Mouse (Mus musculus) 3T3-L1 (cell line): ENCODE data around the gene Morc1.

ENCODE experiments used
- DNase-seq: peaks from one replicate; pipeline ENCODE4 v3.0.0-alpha.2; 2015; ENCODE audit warnings: low read depth, low spot score

Gene Morc1

GRCm38 (mm10) chr16:48431027-48431426, at the start of gene Morc1:
Gene Morc1, plus strand, starts transcription at chr16:48431237.
- no peak for DNase-seq

- DNase-seq = no peak
Observed at GRCm38 (mm10) chr16:48383582-48384257, 47.3 kb upstream of the Morc1 start.

GRCm38 (mm10) chr16:48386982-48387381, 44.1 kb upstream of the Morc1 start:
- no peak for DNase-seq

GRCm38 (mm10) chr16:48395278-48395677, 35.8 kb upstream of the Morc1 start:
- DNase-seq = no peak

DNA sequence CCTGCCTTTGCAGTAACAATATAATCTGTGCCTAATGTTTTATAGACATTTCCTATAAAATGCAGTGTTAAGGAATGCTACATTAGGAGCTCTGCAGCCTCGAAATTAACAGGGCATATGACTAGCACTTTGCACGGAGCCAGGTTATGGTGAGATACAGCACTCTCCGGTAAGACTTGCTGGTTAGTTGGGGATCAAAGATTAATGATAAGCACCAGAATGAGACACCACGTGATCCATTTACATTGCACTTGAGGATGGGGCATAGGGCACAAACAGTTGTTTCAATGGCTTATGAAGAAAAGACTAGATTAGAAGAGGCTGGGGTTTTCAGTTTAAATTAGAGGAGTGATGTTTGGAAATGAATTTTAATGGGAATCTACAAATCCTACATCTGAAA, 28.1 kb upstream of the Morc1 start:
- DNase-seq = no peak

- no peak for DNase-seq
Observed at GRCm38 (mm10) chr16:48403423-48403822, 27.6 kb upstream of the Morc1 start.

DNA sequence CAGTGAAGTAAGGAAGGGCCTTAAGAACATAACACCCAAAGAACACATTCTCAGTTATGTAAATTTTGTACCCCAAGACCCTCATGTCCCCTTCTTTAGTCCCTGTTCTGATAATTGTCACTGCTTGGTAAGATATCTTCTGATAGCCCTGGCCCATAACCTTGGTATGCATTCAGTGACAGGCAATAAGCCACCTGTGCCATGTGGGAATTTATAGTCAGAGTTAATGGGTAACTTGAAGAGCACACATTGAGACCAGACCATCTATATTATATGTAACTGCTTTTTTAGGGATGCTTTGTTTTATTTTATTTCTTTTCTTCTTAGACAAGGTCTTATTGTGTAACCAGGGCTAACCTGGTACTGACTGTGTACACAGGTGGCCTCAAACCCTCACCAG, 27.0 kb upstream of the Morc1 start:
- DNase-seq = no peak

GRCm38 (mm10) chr16:48405674-48406403, 25.2 kb upstream of the Morc1 start:
- DNase-seq = no peak

DNA sequence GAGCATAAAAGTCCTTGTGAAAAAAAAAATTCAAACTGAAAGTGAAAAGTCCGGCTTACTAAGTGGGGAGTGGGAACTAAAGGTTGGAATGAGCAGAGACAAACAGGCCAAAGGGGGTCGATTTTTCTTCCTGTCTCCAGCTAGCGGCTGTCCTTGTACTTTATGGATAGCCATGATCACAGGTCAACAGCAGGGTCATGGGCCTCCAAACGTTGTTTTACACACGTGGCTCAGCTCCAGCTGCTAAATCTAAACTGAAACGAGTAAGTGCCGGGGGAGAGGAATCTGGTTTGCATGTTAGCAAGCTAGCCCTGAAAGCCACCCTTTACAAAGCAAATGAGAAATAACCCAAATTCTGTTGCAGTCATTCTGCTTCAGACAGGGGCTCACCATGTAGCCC, 21.5 kb upstream of the Morc1 start:
- DNase-seq = no peak

- DNase-seq = no peak
Observed at GRCm38 (mm10) chr16:48410125-48410524, 20.9 kb upstream of the Morc1 start.

DNA sequence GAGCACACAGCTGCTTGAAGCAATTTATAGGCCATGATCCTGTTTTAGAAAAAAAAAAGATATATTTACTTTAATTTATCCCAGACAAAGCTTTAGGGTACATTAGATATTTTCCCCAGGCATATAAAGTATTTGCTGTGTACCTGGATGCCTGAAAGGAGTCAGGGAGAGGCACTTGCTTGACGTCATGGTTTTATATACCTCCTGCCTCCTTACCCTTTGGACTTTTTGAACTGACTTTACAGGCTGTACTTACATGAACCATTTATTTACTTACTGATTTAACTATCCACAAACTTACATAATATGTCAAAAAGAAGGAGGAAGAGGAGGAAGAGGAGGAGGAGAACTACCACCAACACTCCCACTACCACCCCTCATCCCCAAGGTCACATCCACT, 18.8 kb upstream of the Morc1 start, which contains the start of gene Gm5485:
TSS of gene Gm5485 (minus strand) at position 171 of the 400 bp plus-strand sequence.
- no peak for DNase-seq

DNA sequence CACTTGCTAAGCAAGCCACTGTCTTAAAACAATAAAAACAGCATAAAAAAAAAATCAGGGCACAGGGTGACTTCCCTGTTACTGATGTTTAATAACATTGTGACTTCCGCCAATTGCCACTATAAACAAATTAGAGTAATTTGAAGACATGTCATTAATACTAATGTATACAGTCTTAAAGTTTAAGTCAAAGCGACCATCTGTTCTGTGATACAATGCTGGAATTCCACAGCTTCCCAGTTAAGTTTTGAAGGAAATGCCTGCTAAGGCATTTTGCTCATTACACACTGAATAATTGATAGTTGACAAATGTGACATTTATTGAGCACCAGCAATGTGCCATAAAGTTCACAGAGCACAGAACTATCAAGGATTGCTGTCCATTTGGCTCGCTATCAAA, 12.5 kb upstream of the Morc1 start:
- DNase-seq = no peak

DNA sequence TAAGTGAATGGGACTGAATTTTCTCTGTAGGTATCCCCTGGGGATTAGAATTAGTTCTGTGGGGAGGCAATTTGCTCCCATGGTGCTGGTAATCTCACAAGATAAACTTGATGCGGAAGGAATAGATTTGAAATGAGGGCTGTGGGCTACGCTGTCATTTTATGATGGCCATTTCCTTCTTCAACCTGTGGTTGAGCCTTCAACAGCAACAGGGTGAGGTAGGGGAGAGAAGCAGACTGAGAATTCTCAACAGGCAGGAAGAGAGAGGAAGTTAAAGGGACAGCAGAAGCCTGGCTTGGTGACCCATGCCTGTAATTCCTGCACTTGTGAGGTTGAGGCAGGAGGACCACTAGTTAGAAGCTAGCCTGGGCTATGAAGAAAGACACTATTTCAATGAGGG, 12.0 kb upstream of the Morc1 start:
- DNase-seq = no peak

- DNase-seq = no peak
Observed at GRCm38 (mm10) chr16:48422501-48422900, 8.5 kb upstream of the Morc1 start.

DNA sequence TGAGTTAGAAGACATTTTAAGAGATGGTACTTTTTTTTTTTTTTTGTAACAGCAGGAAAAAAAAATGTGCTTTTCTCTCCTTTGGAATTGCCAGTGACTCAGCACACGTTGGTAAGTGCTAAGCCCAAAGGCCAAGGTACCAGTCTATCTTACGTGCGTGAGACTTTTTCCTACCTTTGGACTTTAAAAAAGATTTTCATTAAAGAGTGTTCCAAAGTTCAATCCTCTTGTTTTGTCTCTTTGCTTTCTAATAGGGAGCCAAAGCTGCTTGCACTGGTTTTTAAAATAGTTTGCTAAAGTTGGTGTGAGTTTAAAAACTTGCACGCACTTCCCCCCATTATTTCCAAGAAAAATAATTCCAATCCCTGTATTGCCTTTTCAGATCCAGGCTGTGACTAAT, 7.0 kb upstream of the Morc1 start:
- no peak for DNase-seq

DNA sequence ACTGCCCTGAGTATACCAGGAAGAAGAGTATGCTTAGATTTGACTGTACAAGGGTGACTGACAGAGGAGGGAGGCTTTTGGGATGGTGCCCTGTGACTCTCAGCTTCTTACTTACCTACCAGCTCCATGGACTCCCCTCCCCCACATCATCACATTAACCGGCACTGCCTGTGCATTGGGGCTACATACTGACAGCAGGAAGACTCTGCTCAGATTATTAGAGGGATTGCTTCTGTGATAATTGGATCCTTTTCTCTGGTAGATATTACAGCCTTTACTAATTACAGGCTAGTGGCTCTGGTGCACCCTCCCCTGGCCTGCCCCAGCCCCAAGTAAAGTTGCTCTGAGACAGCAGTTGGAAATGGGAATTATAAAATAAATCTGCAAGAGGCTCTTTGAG, 1.6 kb upstream of the Morc1 start:
- DNase-seq = no peak

DNA sequence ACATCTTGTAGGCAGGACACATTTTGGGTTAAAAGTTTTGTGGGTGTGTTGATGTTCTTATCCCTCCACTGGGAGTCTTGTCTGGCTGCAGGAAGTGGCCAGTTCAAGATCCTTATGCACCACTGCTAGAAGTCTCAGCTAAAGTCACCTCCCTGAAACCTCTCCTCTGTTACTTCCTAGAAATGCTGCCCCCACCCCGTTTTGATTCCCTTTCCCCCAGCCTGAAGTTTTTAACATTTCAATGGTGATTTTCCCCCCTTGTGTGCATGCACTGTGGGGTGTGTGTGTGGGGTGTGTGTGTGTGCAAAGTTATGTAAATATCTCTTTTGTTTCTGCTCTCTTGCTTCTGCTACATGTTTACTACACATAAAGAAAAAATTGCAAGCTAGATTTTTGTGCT, 4.4 kb downstream of the Morc1 start:
- DNase-seq = no peak

- DNase-seq = no peak
Observed at GRCm38 (mm10) chr16:48437476-48437875, 6.4 kb downstream of the Morc1 start.

GRCm38 (mm10) chr16:48444589-48444988, 13.6 kb downstream of the Morc1 start:
- DNase-seq = no peak

- DNase-seq = no peak
Observed at GRCm38 (mm10) chr16:48446161-48446925, 15.3 kb downstream of the Morc1 start.

DNA sequence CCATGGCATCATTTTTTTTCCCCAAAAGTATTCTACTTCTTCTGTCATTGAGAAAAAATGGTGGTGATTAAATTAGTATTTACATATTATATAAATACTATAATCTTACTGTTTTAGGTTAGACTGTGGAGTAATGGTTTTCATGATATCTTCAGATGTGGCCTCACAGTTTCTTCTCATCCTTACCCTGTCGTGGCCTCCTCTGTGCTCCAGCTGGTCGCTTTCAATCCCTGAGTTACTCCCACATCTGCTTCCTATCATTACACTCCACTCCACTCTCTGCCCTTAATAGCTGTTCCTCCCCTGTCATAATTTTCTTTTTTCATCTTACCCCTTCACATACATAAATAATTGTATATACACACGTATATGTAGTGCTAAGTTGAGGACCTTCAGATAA, 22.2 kb downstream of the Morc1 start:
- DNase-seq = no peak

- DNase-seq = no peak
Observed at GRCm38 (mm10) chr16:48473396-48473795, 42.4 kb downstream of the Morc1 start.
